Mouse (Mus musculus) adrenal gland, adult 2 months (tissue): Measurements from ENCODE around the gene Akr1c14. TPM values are rescaled to one million over a fixed set of nuclear protein-coding genes. Genes with fewer than 3 reads are reported as not detected.
A peak's percentile ranks its signal among the peaks of the same experiment; 100 is the strongest.
"Not testable (repeated sequence)": the region's sequence is repeated elsewhere in the genome, so short reads cannot be mapped to it uniquely, and the experiment has no call there.

ENCODE experiments used
- DNase-seq: peaks from one replicate; pipeline ENCODE4 v3.0.0; 2021
- polyA plus RNA-seq: library from polyadenylated mRNA; depleted of rRNA; stranded (reverse); fragments of >200 nt; gene quantifications from 2 replicates; pipeline ENCODE4 v1.2.3, GENCODE M21; 2012; rRNA removed
- total RNA-seq, 2 experiments: library from RNA; stranded (reverse); gene quantifications; 2 replicates each; pipeline ENCODE4 v1.2.3; 2021

Akr1c14 gene
- total and polyA plus RNA-seq, 3 experiments, result 0.04 to 2.4 (median 0.69) TPM

DNA sequence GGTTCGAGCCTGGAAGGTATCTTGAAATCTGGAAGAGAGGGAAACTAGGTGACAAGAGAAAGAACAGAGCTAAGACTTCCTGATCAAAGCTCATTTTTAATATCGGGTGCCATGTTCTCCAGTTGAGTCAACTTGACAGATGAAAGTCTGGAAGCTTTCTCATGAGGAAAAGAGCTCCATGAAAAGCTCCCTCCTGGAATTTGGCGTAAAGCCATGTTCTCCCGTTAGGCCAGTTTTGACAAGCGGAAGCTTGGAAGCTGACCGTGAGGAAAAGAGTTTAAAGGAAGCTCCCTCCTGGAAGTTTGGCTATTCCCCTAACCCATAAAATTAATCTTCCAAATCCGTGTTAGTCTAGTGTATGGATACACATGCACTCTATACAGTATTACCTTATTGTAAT lies 74.3 kb downstream of the Akr1c14 start:
- DNase-seq, result no peak

DNA sequence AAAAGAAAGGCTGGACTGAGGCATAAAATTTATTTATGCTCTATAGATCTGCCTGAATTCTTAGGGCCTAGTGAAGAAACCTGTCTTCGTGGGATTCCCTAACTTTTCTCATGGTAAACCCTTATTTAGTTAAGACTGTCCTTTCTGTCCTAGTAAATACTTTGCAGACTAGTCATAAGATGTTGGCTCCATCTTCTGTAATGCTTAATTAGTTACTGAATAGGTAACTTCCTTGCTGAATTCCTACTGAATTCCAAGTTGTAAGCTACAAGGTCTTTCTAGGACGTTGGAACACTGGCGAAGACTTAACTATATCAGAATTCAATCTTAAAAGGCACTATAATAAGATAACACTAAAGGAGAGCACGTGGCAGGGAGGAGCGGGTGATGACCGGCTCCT lies 75.7 kb downstream of the Akr1c14 start:
- not testable (repeated sequence) for DNase-seq

DNA sequence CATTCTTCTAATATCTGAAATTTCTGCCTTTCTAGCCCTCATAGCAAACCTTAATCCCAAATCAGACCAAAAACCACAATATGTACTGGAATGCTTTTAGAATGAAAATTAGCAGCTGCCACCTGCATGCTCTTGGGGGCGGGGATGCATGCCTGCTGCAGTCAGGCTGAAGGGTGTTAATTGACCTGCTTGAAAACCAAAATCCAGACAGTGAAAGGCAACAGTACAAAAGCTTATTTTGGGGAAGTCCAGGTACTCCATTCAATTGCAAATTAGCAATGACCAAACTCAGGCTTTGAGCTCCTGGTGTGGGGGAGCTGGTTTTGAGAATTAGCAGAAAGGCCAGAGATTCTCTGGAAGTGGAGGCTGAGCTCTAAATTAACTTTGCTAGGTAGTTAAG lies 77.0 kb downstream of the Akr1c14 start:
- not testable (repeated sequence) for DNase-seq

DNA sequence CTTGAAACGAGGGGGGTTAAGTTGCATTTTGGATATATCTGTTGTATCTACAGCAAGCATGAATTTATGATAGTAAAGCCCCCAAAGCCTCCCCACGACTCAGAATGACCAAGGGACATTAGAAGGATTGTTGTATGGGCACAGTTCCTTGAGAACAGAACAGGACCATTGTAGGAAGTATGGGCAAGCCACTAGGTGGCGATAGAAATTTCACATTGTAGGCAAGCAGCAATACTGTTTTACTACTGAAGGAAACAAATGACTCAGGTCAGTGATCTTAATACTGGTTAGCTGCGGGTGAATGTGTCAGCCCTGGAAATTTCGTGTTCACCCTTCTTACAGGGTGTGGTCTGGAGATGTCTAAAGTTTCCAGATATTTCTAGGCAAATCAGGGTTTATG lies 80.3 kb downstream of the Akr1c14 start:
- DNase-seq, result peak; percentile 36

DNA sequence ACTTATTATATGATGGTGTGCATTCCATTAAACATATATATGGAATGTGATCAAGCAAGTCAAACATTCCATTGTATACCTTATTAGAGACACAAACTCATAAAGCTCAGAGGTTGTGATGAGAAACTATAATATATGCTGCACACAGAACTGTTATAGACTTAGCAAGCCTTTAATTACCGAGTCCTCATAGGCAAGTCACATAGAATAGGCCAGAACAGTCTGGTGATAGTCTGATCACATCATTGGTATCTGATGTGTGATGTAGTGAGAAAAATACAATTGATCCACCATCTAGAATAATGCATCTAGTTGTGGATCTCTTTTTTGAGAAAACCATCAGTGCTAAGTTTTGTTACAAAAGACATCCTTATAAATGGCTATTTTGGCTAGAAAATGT lies 82.5 kb downstream of the Akr1c14 start:
- no peak for DNase-seq

DNA sequence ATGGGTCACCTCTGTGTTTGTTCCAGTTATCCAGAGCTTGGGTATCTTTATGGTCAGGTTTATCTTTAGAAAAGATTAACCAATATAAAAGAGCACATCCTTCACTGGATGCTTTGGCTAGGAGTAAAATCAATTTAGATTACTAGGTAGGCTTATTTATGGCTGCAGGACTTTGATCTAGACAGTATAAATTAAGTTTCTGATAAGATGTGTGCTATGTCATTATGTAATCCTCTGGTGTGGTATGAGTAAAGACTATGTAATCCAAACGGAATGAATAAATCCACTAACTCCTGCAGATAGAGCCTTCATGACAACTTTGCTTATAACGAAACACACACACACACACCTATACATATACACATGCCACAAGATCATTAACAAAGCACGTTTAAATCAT lies 82.9 kb downstream of the Akr1c14 start:
- DNase-seq, result no peak

DNA sequence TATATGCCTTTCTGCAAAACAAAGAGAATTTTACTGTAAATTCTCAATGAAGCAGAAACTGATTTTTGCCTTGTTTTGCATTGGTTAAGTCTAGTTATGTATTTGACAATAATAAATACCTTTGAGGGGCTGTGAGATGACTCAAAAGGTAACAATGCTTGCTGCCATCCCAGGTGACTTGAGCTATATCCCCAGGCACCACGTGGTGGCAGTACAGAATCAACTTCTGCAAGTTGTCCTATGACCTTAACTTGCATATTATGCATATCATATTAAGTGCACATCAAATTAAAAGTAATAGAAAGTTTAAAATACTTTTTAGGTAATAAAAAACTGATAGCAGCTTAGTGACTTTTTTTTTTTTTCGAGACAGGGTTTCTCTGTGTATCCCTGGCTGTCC lies 84.3 kb downstream of the Akr1c14 start:
- DNase-seq, result peak; percentile 32

Other genes with a start within 250 kb of the Akr1c14 start
- gene Calml3, start 244.7 kb upstream of the Akr1c14 start, total RNA-seq, result under 1 TPM; 0.35 to 0.63 TPM
- gene Calml3, start 244.7 kb upstream of the Akr1c14 start, polyA plus RNA-seq, result 0.35 TPM in 1 of 2 replicates, not detected in the other
- not detected for gene Calm4, start 211.3 kb upstream of the Akr1c14 start, total RNA-seq
- gene Calm4, start 211.3 kb upstream of the Akr1c14 start, polyA plus RNA-seq, result not detected in 2 replicates
- gene Calm5, start 194.8 kb upstream of the Akr1c14 start, total RNA-seq, result not detected
- not detected in 2 replicates for gene Calm5, start 194.8 kb upstream of the Akr1c14 start, polyA plus RNA-seq
- 100 to 1,000 TPM; 184 to 198 TPM for gene Net1, start 130.8 kb upstream of the Akr1c14 start, total RNA-seq
- gene Net1, start 130.8 kb upstream of the Akr1c14 start, polyA plus RNA-seq, result 9.7 and 15.9 TPM in 2 replicates
- gene Tubal3, start 130.7 kb upstream of the Akr1c14 start, total RNA-seq, result not detected
- not detected in 2 replicates for gene Tubal3, start 130.7 kb upstream of the Akr1c14 start, polyA plus RNA-seq
- not detected for gene Ucn3, start 103.7 kb upstream of the Akr1c14 start, total RNA-seq
- gene Ucn3, start 103.7 kb upstream of the Akr1c14 start, polyA plus RNA-seq, result not detected in 2 replicates
- 1,000 to 10,000 TPM in 1 of 2 experiments, under 1 TPM in 1; 0.48 to 4,782 TPM for gene Akr1c18, start 101.6 kb downstream of the Akr1c14 start, total RNA-seq
- 134 and 227 TPM in 2 replicates for gene Akr1c18, start 101.6 kb downstream of the Akr1c14 start, polyA plus RNA-seq
- gene Akr1c13, start 142.1 kb downstream of the Akr1c14 start, total RNA-seq, result 10 to 100 TPM in 1 of 2 experiments, 1 to 10 TPM in 1; 6.5 to 25.1 TPM
- gene Akr1c13, start 142.1 kb downstream of the Akr1c14 start, polyA plus RNA-seq, result 3.0 and 3.4 TPM in 2 replicates
- under 1 TPM; 0.69 TPM for gene Akr1c19, start 179.7 kb downstream of the Akr1c14 start, total RNA-seq
- gene Akr1c19, start 179.7 kb downstream of the Akr1c14 start, polyA plus RNA-seq, result not detected in 2 replicates
- gene Akr1c12, start 230.4 kb downstream of the Akr1c14 start, total RNA-seq, result under 1 TPM; 0.38 to 0.61 TPM
- not detected in 2 replicates for gene Akr1c12, start 230.4 kb downstream of the Akr1c14 start, polyA plus RNA-seq